Mouse (Mus musculus) mature B cell (primary cell): Measurements from ENCODE around the gene Cfap97d2.
"Not testable (repeated sequence)": the region's sequence is repeated elsewhere in the genome, so short reads cannot be mapped to it uniquely, and the experiment has no call there.

Experiments
- in situ Hi-C: fragments of 300-500 bp; cut with MboI; formaldehyde crosslinking; loops from 2 replicates; pipeline ENCODE4 v1.14.3; 2019

The Cfap97d2 gene

GRCm38 (mm10) chr8:13740817-13741613 is 35.3 kb downstream of the Cfap97d2 start:
- in situ Hi-C loops, result no loop called here

- in situ Hi-C loops, result not testable (repeated sequence)
Measured at GRCm38 (mm10) chr8:13746212-13746611, 40.5 kb downstream of the Cfap97d2 start.

GRCm38 (mm10) chr8:13747626-13748025 is 41.9 kb downstream of the Cfap97d2 start:
- in situ Hi-C loops, result no loop called here

GRCm38 (mm10) chr8:13753680-13754079 is 48.0 kb downstream of the Cfap97d2 start:
- in situ Hi-C loops, result loop anchor here (10.0 kb wide), 1 partner anchor 339 kb away; no protein-coding TSS in a partner anchor

- in situ Hi-C loops, result loop anchor here (10.0 kb wide), 1 partner anchor 342 kb away; no protein-coding TSS in a partner anchor
Measured at GRCm38 (mm10) chr8:13756480-13756879, 50.8 kb downstream of the Cfap97d2 start.

- in situ Hi-C loops, result loop anchor here (10.0 kb wide), 1 partner anchor 342 kb away; no protein-coding TSS in a partner anchor
Measured at GRCm38 (mm10) chr8:13756982-13757804, 51.5 kb downstream of the Cfap97d2 start, which contains the start of gene Cdc16. TSS of gene Cdc16 (plus strand) at chr8:13757676.

- in situ Hi-C loops, result loop anchor here (10.0 kb wide), 1 partner anchor 343 kb away; no protein-coding TSS in a partner anchor
Measured at GRCm38 (mm10) chr8:13757805-13758727, 52.4 kb downstream of the Cfap97d2 start.

- in situ Hi-C loops, result no loop called here
Measured at GRCm38 (mm10) chr8:13769206-13769605, 63.5 kb downstream of the Cfap97d2 start.

- in situ Hi-C loops, result loop anchor here (25.0 kb wide), 1 partner anchor 668 kb away; the partner anchor contains the start of genes Cul4a and Pcid2
Measured at GRCm38 (mm10) chr8:13780536-13780935, 74.8 kb downstream of the Cfap97d2 start.

- in situ Hi-C loops, result loop anchor here (25.0 kb wide), 1 partner anchor 673 kb away; the partner anchor contains the start of genes Cul4a and Pcid2
Measured at GRCm38 (mm10) chr8:13785250-13785763, 79.6 kb downstream of the Cfap97d2 start, which contains the start of gene Upf3a. TSS of gene Upf3a (plus strand) at chr8:13785615.

GRCm38 (mm10) chr8:13785764-13786299 is 80.1 kb downstream of the Cfap97d2 start:
- in situ Hi-C loops, result loop anchor here (25.0 kb wide), 1 partner anchor 674 kb away; the partner anchor contains the start of genes Cul4a and Pcid2

GRCm38 (mm10) chr8:13789606-13790005 is 83.9 kb downstream of the Cfap97d2 start:
- in situ Hi-C loops, result loop anchor here (25.0 kb wide), 1 partner anchor 677 kb away; the partner anchor contains the start of genes Cul4a and Pcid2
